Comparison of ENCODE assay signal across 11 mouse cellular contexts in genomic region chr4:149416417-149416816, GRCm38 (mm10). TPM values are rescaled to one million over a fixed set of nuclear protein-coding genes. Genes with fewer than 3 reads are reported as not detected.
A peak's percentile ranks its signal among the peaks of the same experiment; 100 is the strongest.
DNase-seq lines count a peak whose midpoint lies in the region; ATAC-seq and TF ChIP-seq lines count a peak whose summit lies in the region.
"Had no signal": no experiment of that assay in that cellular context is flagged by ENCODE, and none has a peak within 500 bp of the region (broad histone marks: within the 10 kb centered on the region; RNA-seq: fewer than 3 reads in every experiment).

No protein-coding gene starts in this region.

- DNase-seq in heart, adult 11 months, result no peak
- DNase-seq in lung, postnatal 0 days (ENCODE audit: low spot score), result no peak
- DNase-seq in lung, postnatal 14 days, result no peak
- no peak for DNase-seq in thymus, adult 18-20 months
- DNase-seq: cerebellum, adult 9-11 months had no signal

- no peak for TF ChIP-seq CTCF in lung, postnatal 0 days (IDR thresholded peaks at IDR 0.05)

- ATAC-seq in heart, embryonic 16.5 days (replicated peaks; ENCODE audit: extremely low read depth, insufficient read depth, low FRiP score), result no peak
- no peak for ATAC-seq in lung, postnatal 0 days
- no peak for ATAC-seq in intestine, embryonic 15.5 days
- ATAC-seq in neural tube, embryonic 13.5 days (ENCODE audit: low read depth), result no peak

- no peaks in the 10 kb centered on the region for H3K9me3 ChIP-seq in heart, embryonic 16.5 days (replicated peaks; ENCODE audit: control insufficient read depth, low read length)
- H3K9me3 ChIP-seq in lung, postnatal 0 days (ENCODE audit: low read length), result no peaks in the 10 kb centered on the region
- H3K9me3 ChIP-seq in intestine, embryonic 15.5 days, result no peaks in the 10 kb centered on the region
- H3K9me3 ChIP-seq in neural tube, embryonic 13.5 days, result no peaks in the 10 kb centered on the region
- H3K9me3 ChIP-seq: stomach, embryonic 15.5 days had no signal

- H3K36me3 ChIP-seq in heart, embryonic 16.5 days (ENCODE audit: control insufficient read depth, insufficient read depth), result peaks cover 7% of the 10 kb centered on the region; the same call in 1 of the 2 replicates
- no peaks in the 10 kb centered on the region for H3K36me3 ChIP-seq in lung, postnatal 0 days (ENCODE audit: insufficient read depth, low read length)
- H3K36me3 ChIP-seq in intestine, embryonic 15.5 days, result no peaks in the 10 kb centered on the region
- no peaks in the 10 kb centered on the region for H3K36me3 ChIP-seq in neural tube, embryonic 13.5 days
- H3K36me3 ChIP-seq: stomach, embryonic 15.5 days had no signal

- H3K4me3 ChIP-seq in heart, embryonic 16.5 days (ENCODE audit: low read length), result no peak overlapping the region
- no peak overlapping the region for H3K4me3 ChIP-seq in lung, postnatal 0 days (ENCODE audit: low read depth, low read length)
- H3K4me3 ChIP-seq in intestine, embryonic 15.5 days (replicated peaks), result no peak overlapping the region
- H3K4me3 ChIP-seq in neural tube, embryonic 13.5 days, result no peak overlapping the region
- H3K4me3 ChIP-seq: stomach, embryonic 15.5 days had no signal

- peaks cover 38% of the 10 kb centered on the region for H3K4me1 ChIP-seq in heart, embryonic 16.5 days (ENCODE audit: control insufficient read depth, insufficient read depth, low read length)
- H3K4me1 ChIP-seq in lung, postnatal 0 days (ENCODE audit: insufficient read depth, low read depth, low read length), result no peaks in the 10 kb centered on the region; the same call in 1 of the 2 replicates
- peaks cover 28% of the 10 kb centered on the region for H3K4me1 ChIP-seq in intestine, embryonic 15.5 days (replicated peaks)
- peaks cover 64% of the 10 kb centered on the region for H3K4me1 ChIP-seq in neural tube, embryonic 13.5 days (replicated peaks)

- 0 out of 2 replicates have a peak, but pooled peaks have one; percentile 3 for TF ChIP-seq EP300 in lung, postnatal 0 days (IDR thresholded peaks at IDR 0.05)

- 71% methylated on average over 10 of the region's 10 CpGs for WGBS in heart, embryonic 16.5 days
- 67% methylated on average over 10 of the region's 10 CpGs for WGBS in lung, postnatal 0 days
- WGBS in intestine, embryonic 15.5 days, result 67% methylated on average over 10 of the region's 10 CpGs
- 66% methylated on average over 10 of the region's 10 CpGs for WGBS in neural tube, embryonic 13.5 days

- peak overlapping the region; percentile 74; the same call in 1 of the 2 replicates for H3K27ac ChIP-seq in heart, embryonic 16.5 days (ENCODE audit: low read length)
- H3K27ac ChIP-seq in lung, postnatal 0 days (ENCODE audit: low read length), result 0 out of 2 replicates have a peak overlapping the region, but pooled peaks have one; percentile 16
- 0 out of 2 replicates have a peak overlapping the region, but pooled peaks have one; percentile 70 for H3K27ac ChIP-seq in intestine, embryonic 15.5 days
- peak overlapping the region; percentile 61; the same call in 1 of the 2 replicates for H3K27ac ChIP-seq in neural tube, embryonic 13.5 days (replicated peaks)
- H3K27ac ChIP-seq: liver, embryonic 14.5 days had no signal

- no peaks in the 10 kb centered on the region for H3K27me3 ChIP-seq in heart, embryonic 16.5 days (ENCODE audit: control insufficient read depth, insufficient read depth, low read length)
- no peaks in the 10 kb centered on the region for H3K27me3 ChIP-seq in lung, postnatal 0 days (replicated peaks; ENCODE audit: insufficient read depth, low read length)
- H3K27me3 ChIP-seq in intestine, embryonic 15.5 days (replicated peaks), result no peaks in the 10 kb centered on the region
- H3K27me3 ChIP-seq in neural tube, embryonic 13.5 days, result no peaks in the 10 kb centered on the region
- H3K27me3 ChIP-seq: stomach, embryonic 15.5 days had no signal

- H3K9ac ChIP-seq in heart, embryonic 16.5 days (ENCODE audit: low read length), result no peak overlapping the region
- H3K9ac ChIP-seq in lung, postnatal 0 days (replicated peaks; ENCODE audit: low read depth), result no peak overlapping the region
- H3K9ac ChIP-seq in intestine, embryonic 15.5 days, result no peak overlapping the region
- H3K9ac ChIP-seq in neural tube, embryonic 13.5 days, result no peak overlapping the region
- H3K9ac ChIP-seq: liver, embryonic 14.5 days; stomach, embryonic 15.5 days had no signal

- H3K4me2 ChIP-seq in heart, embryonic 16.5 days (ENCODE audit: low read depth, low read length), result no peak overlapping the region
- H3K4me2 ChIP-seq in lung, postnatal 0 days (replicated peaks; ENCODE audit: low read depth, low read length), result no peak overlapping the region
- H3K4me2 ChIP-seq in intestine, embryonic 15.5 days (replicated peaks), result no peak overlapping the region
- H3K4me2 ChIP-seq in neural tube, embryonic 13.5 days, result no peak overlapping the region
- H3K4me2 ChIP-seq: stomach, embryonic 15.5 days had no signal

RNA-seq across cellular contexts. Expression of gene Ube4b, which starts 10.1 kb away (rescaled TPM):
- polyA plus RNA-seq in heart, embryonic 16.5 days (2015; fragmentation: Nextera tagmentation; extraction: Ambion mirVana), result 29.9 and 32.5 TPM in 2 replicates
- polyA plus RNA-seq in lung, postnatal 0 days (2015; fragmentation: Nextera tagmentation; extraction: Ambion mirVana), result 14.2 and 15.1 TPM in 2 replicates
- polyA plus RNA-seq in intestine, embryonic 15.5 days (2015; fragmentation: Nextera tagmentation; extraction: Ambion mirVana), result 34.3 and 39.0 TPM in 2 replicates
- polyA plus RNA-seq in neural tube, embryonic 13.5 days (2015; fragmentation: Nextera tagmentation; extraction: Ambion mirVana), result 58.2 and 67.6 TPM in 2 replicates

RNA-seq across cellular contexts. Expression of gene Rbp7, which starts 38.4 kb away (rescaled TPM):
- polyA plus RNA-seq in heart, embryonic 16.5 days (2015; fragmentation: Nextera tagmentation; extraction: Ambion mirVana), result 13.0 and 14.6 TPM in 2 replicates
- polyA plus RNA-seq in lung, postnatal 0 days (2015; fragmentation: Nextera tagmentation; extraction: Ambion mirVana), result 1.4 and 1.8 TPM in 2 replicates
- 1.6 and 1.8 TPM in 2 replicates for polyA plus RNA-seq in intestine, embryonic 15.5 days (2015; fragmentation: Nextera tagmentation; extraction: Ambion mirVana)
- polyA plus RNA-seq in neural tube, embryonic 13.5 days (2015; fragmentation: Nextera tagmentation; extraction: Ambion mirVana), result not detected in 2 replicates
- polyA plus RNA-seq: liver, embryonic 14.5 days; neural tube, embryonic 14.5 days had no signal

Comparison
In these comparisons a context has a peak if more than half of its experiments do, and no peak if none do; other contexts are left out.
1. H3K27ac ChIP-seq: peak in every context shown above with its lines; median percentile 74 in heart, embryonic 16.5 days; 70 in intestine, embryonic 15.5 days; 61 in neural tube, embryonic 13.5 days; 16 in lung, postnatal 0 days.